Mouse (Mus musculus) heart, embryonic 11.5 days (tissue): ENCODE results near the gene Tubgcp3. TPM values are rescaled to one million over a fixed set of nuclear protein-coding genes. Genes with fewer than 3 reads are reported as not detected.

Source experiments
- ATAC-seq: fragments of 200-750 bp; cut with Nextera tagmentation; replicated peaks from 2 replicates; pipeline ENCODE4 v1.8.0; 2017; ENCODE audit warnings: moderate library complexity; ENCODE audit not compliant: insufficient number of reproducible peaks, low FRiP score, low TSS enrichment
- H3K27ac ChIP-seq: fragments of 300-500 bp; sonication (generic); 2 replicates; pipeline ENCODE4 v1.5.1; 2014; ENCODE audit warnings: mild to moderate bottlenecking, low read depth, low read length
- H3K27me3 ChIP-seq: fragments of 300-500 bp; sonication (generic); 2 replicates; pipeline ENCODE4 v1.6.1; 2014; ENCODE audit warnings: mild to moderate bottlenecking, low read length, mixed read lengths; ENCODE audit not compliant: control insufficient read depth, insufficient read depth
- H3K36me3 ChIP-seq: fragments of 300-500 bp; sonication (generic); 2 replicates; pipeline ENCODE4 v1.6.1; 2014; ENCODE audit warnings: mild to moderate bottlenecking, low read length, moderate library complexity, mixed read lengths; ENCODE audit not compliant: control insufficient read depth, insufficient read depth
- H3K4me1 ChIP-seq: fragments of 300-500 bp; sonication (generic); 2 replicates; pipeline ENCODE4 v1.6.1; 2014; ENCODE audit warnings: low read length; ENCODE audit not compliant: control insufficient read depth, insufficient read depth
- H3K4me2 ChIP-seq: fragments of 300-500 bp; sonication (generic); 2 replicates; pipeline ENCODE4 v1.6.1; 2014; ENCODE audit warnings: mild to moderate bottlenecking, moderate library complexity
- H3K4me3 ChIP-seq: fragments of 300-500 bp; sonication (generic); 2 replicates; pipeline ENCODE4 v1.5.1; 2014; ENCODE audit warnings: low read depth, low read length
- H3K9ac ChIP-seq: fragments of 300-500 bp; sonication (generic); 2 replicates; pipeline ENCODE4 v1.6.1; 2014; ENCODE audit warnings: mild to moderate bottlenecking, low read depth, low read length, moderate library complexity
- H3K9me3 ChIP-seq: fragments of 300-500 bp; sonication (generic); replicated peaks from 2 replicates; pipeline ENCODE4 v1.6.1; 2016; ENCODE audit warnings: low read length; ENCODE audit not compliant: control insufficient read depth
- WGBS: fragments of 180-500 bp; shearing (Covaris S2); extraction: QIAGEN DNeasy Blood & Tissue Kit; methylation state at CpG from one replicate; pipeline ENCODE4 v1.1.7; 2014; ENCODE audit not compliant: insufficient replicate concordance; 5-methylcytosine and 5-hydroxymethylcytosine counted together
- polyA plus RNA-seq: library from polyadenylated mRNA; unstranded; fragments of >200 nt; fragmentation: Nextera tagmentation; extraction: Ambion mirVana; gene quantifications from 2 replicates; pipeline ENCODE4 v1.2.1, GENCODE M21; 2014

The Tubgcp3 gene
- polyA plus RNA-seq, 1 experiment from 2014 or later = 33.6 TPM

- no peak overlapping the region for H3K9ac ChIP-seq
- no peak for ATAC-seq
- H3K27ac ChIP-seq = no peak overlapping the region
- H3K4me2 ChIP-seq = no peak overlapping the region
- no peak overlapping the region for H3K4me3 ChIP-seq
- H3K27me3 ChIP-seq = no peaks in the 10 kb centered on the region
- H3K36me3 ChIP-seq = peaks cover 39% of the 10 kb centered on the region
- H3K9me3 ChIP-seq = no peaks in the 10 kb centered on the region
- H3K4me1 ChIP-seq = no peaks in the 10 kb centered on the region
- WGBS = 93% methylated on average over 4 of the region's 4 CpGs
These were observed 21.6 kb downstream of the Tubgcp3 start for GRCm38 (mm10) chr8:12650495-12650894.

- Histone ChIP-seq H3K4me1 (0 out of 2 replicates have a peak, but pooled peaks cover 2% of the 10 kb centered on the region), H3K4me2 (no peak overlapping the region), H3K36me3 (peaks cover 30% of the 10 kb centered on the region), H3K27me3 (no peaks in the 10 kb centered on the region), H3K9ac (no peak overlapping the region), H3K4me3 (no peak overlapping the region), H3K27ac (no peak overlapping the region), H3K9me3 (no peaks in the 10 kb centered on the region)
- no peak for ATAC-seq
- 88% methylated on average over 4 of the region's 4 CpGs for WGBS
These were observed 23.1 kb downstream of the Tubgcp3 start for GRCm38 (mm10) chr8:12648951-12649350.

GRCm38 (mm10) chr8:12646536-12646935 lies 25.5 kb downstream of the Tubgcp3 start:
- Histone ChIP-seq H3K36me3 (peaks cover 18% of the 10 kb centered on the region), H3K27me3 (no peaks in the 10 kb centered on the region), H3K9ac (no peak overlapping the region), H3K9me3 (no peaks in the 10 kb centered on the region), H3K4me3 (no peak overlapping the region), H3K27ac (no peak overlapping the region), H3K4me2 (no peak overlapping the region), H3K4me1 (0 out of 2 replicates have a peak, but pooled peaks cover 2% of the 10 kb centered on the region)
- WGBS = 75% methylated on average over 4 of the region's 4 CpGs
- no peak for ATAC-seq

GRCm38 (mm10) chr8:12644894-12645293 lies 27.2 kb downstream of the Tubgcp3 start:
- H3K27me3 ChIP-seq = no peaks in the 10 kb centered on the region
- peaks cover 17% of the 10 kb centered on the region for H3K36me3 ChIP-seq
- 0 out of 2 replicates have a peak, but pooled peaks cover 2% of the 10 kb centered on the region for H3K4me1 ChIP-seq
- H3K9ac ChIP-seq = no peak overlapping the region
- ATAC-seq = no peak
- no peak overlapping the region for H3K4me2 ChIP-seq
- no peak overlapping the region for H3K4me3 ChIP-seq
- no peak overlapping the region for H3K27ac ChIP-seq
- H3K9me3 ChIP-seq = no peaks in the 10 kb centered on the region
- 47% methylated on average over 7 of the region's 7 CpGs for WGBS

- ATAC-seq = no peak
- H3K36me3 ChIP-seq = peaks cover 19% of the 10 kb centered on the region
- H3K9ac ChIP-seq = no peak overlapping the region
- no peak overlapping the region for H3K4me2 ChIP-seq
- H3K27me3 ChIP-seq = no peaks in the 10 kb centered on the region
- H3K4me1 ChIP-seq = 0 out of 2 replicates have a peak, but pooled peaks cover 2% of the 10 kb centered on the region
- no peaks in the 10 kb centered on the region for H3K9me3 ChIP-seq
- H3K4me3 ChIP-seq = no peak overlapping the region
- 70% methylated on average over 8 of the region's 8 CpGs for WGBS
- H3K27ac ChIP-seq = no peak overlapping the region
These were observed 27.7 kb downstream of the Tubgcp3 start for GRCm38 (mm10) chr8:12644341-12644740.

GRCm38 (mm10) chr8:12641527-12641926 lies 30.5 kb downstream of the Tubgcp3 start:
- Histone ChIP-seq H3K4me2 (no peak overlapping the region), H3K36me3 (peaks cover 19% of the 10 kb centered on the region), H3K9ac (no peak overlapping the region), H3K9me3 (no peaks in the 10 kb centered on the region), H3K4me1 (0 out of 2 replicates have a peak, but pooled peaks cover 2% of the 10 kb centered on the region), H3K4me3 (no peak overlapping the region), H3K27me3 (no peaks in the 10 kb centered on the region), H3K27ac (no peak overlapping the region)
- 90% methylated on average over 6 of the region's 6 CpGs for WGBS
- no peak for ATAC-seq

GRCm38 (mm10) chr8:12638446-12638845 lies 33.6 kb downstream of the Tubgcp3 start:
- Histone ChIP-seq H3K9me3 (no peaks in the 10 kb centered on the region), H3K4me2 (no peak overlapping the region), H3K27ac (no peak overlapping the region), H3K36me3 (peaks cover 20% of the 10 kb centered on the region), H3K4me3 (no peak overlapping the region), H3K27me3 (no peaks in the 10 kb centered on the region), H3K4me1 (no peaks in the 10 kb centered on the region), H3K9ac (no peak overlapping the region)
- 91% methylated on average over 11 of the region's 11 CpGs for WGBS
- no peak for ATAC-seq

- Histone ChIP-seq H3K4me1 (no peaks in the 10 kb centered on the region), H3K36me3 (peaks cover 22% of the 10 kb centered on the region), H3K4me3 (no peak overlapping the region), H3K27me3 (no peaks in the 10 kb centered on the region), H3K4me2 (no peak overlapping the region), H3K27ac (no peak overlapping the region), H3K9me3 (no peaks in the 10 kb centered on the region), H3K9ac (no peak overlapping the region)
- 89% methylated on average over 2 of the region's 2 CpGs for WGBS
- ATAC-seq = no peak
These were observed 36.7 kb downstream of the Tubgcp3 start for GRCm38 (mm10) chr8:12635366-12635765.

GRCm38 (mm10) chr8:12629079-12629478 lies 43.0 kb downstream of the Tubgcp3 start:
- WGBS = 40% methylated on average over 3 of the region's 3 CpGs
- ATAC-seq = no peak

More at GRCm38 (mm10) chr8:12629079-12629478, 43.0 kb downstream of the Tubgcp3 start:
- Histone ChIP-seq H3K27ac (no peak overlapping the region), H3K4me1 (no peaks in the 10 kb centered on the region), H3K4me3 (no peak overlapping the region), H3K9ac (no peak overlapping the region), H3K9me3 (no peaks in the 10 kb centered on the region), H3K36me3 (peaks cover 7% of the 10 kb centered on the region; the same call in 1 of the 2 replicates), H3K27me3 (no peaks in the 10 kb centered on the region), H3K4me2 (no peak overlapping the region)
